Comparison of ENCODE assay signal across 9 mouse cellular contexts in genomic region chr10:99165751-99166282, GRCm38 (mm10). TPM values are rescaled to one million over a fixed set of nuclear protein-coding genes. Genes with fewer than 3 reads are reported as not detected.
DNase-seq lines count a peak whose midpoint lies in the region; ATAC-seq and TF ChIP-seq lines count a peak whose summit lies in the region.
"Had no signal": no experiment of that assay in that cellular context is flagged by ENCODE, and none has a peak within 500 bp of the region (broad histone marks: within the 10 kb centered on the region; RNA-seq: fewer than 3 reads in every experiment).

No protein-coding gene starts in this region.

- no peak for TF ChIP-seq CTCF in midbrain, postnatal 0 days (IDR thresholded peaks at IDR 0.05)

- no peaks in the 10 kb centered on the region for H3K27me3 ChIP-seq in midbrain, postnatal 0 days (ENCODE audit: insufficient read depth, low read length)
- H3K27me3 ChIP-seq in midbrain, embryonic 10.5 days (ENCODE audit: low read depth, poor library complexity, severe bottlenecking): no peaks in the 10 kb centered on the region
- H3K27me3 ChIP-seq in heart, embryonic 14.5 days (ENCODE audit: control insufficient read depth, insufficient read depth, low read length): no peaks in the 10 kb centered on the region
- no peaks in the 10 kb centered on the region for H3K27me3 ChIP-seq in splenic B cell, adult 2 months (ENCODE audit: control insufficient read depth, insufficient read depth, low read length, poor library complexity, severe bottlenecking)
- no peaks in the 10 kb centered on the region for H3K27me3 ChIP-seq in neural tube, embryonic 15.5 days (replicated peaks)
- H3K27me3 ChIP-seq: limb, embryonic 12.5 days had no signal

- H3K9ac ChIP-seq in midbrain, postnatal 0 days (replicated peaks; ENCODE audit: low read length, poor library complexity, severe bottlenecking): no peak overlapping the region
- H3K9ac ChIP-seq in heart, embryonic 14.5 days (ENCODE audit: low read length): no peak overlapping the region
- no peak overlapping the region for H3K9ac ChIP-seq in neural tube, embryonic 15.5 days (replicated peaks)
- H3K9ac ChIP-seq: limb, embryonic 12.5 days had no signal

- no peak overlapping the region for H3K4me3 ChIP-seq in midbrain, postnatal 0 days (ENCODE audit: low read depth, low read length)
- no peak overlapping the region for H3K4me3 ChIP-seq in midbrain, embryonic 10.5 days
- no peak overlapping the region for H3K4me3 ChIP-seq in heart, embryonic 14.5 days (ENCODE audit: control insufficient read depth in 1 of 2, insufficient read depth in 1 of 2, low read depth in 1 of 2, low read length in 2 of 2)
- no peak overlapping the region for H3K4me3 ChIP-seq in neural tube, embryonic 15.5 days (replicated peaks)
- H3K4me3 ChIP-seq: limb, embryonic 12.5 days had no signal

- no peaks in the 10 kb centered on the region for H3K9me3 ChIP-seq in midbrain, postnatal 0 days (ENCODE audit: low read length)
- H3K9me3 ChIP-seq in midbrain, embryonic 10.5 days (replicated peaks): no peaks in the 10 kb centered on the region
- H3K9me3 ChIP-seq in heart, embryonic 14.5 days (ENCODE audit: control insufficient read depth, low read length): no peaks in the 10 kb centered on the region
- H3K9me3 ChIP-seq in neural tube, embryonic 15.5 days (replicated peaks): no peaks in the 10 kb centered on the region
- H3K9me3 ChIP-seq: limb, embryonic 12.5 days had no signal

- ATAC-seq in midbrain, postnatal 0 days (ENCODE audit: low FRiP score): no peak
- no peak for ATAC-seq in heart, embryonic 14.5 days (ENCODE audit: insufficient number of reproducible peaks, insufficient read depth, low FRiP score, low read depth)
- ATAC-seq in neural tube, embryonic 15.5 days (ENCODE audit: low FRiP score): no peak

- H3K4me1 ChIP-seq in midbrain, postnatal 0 days (ENCODE audit: insufficient read depth, low read length): no peaks in the 10 kb centered on the region
- H3K4me1 ChIP-seq in midbrain, embryonic 10.5 days: peaks cover 15% of the 10 kb centered on the region
- H3K4me1 ChIP-seq in heart, embryonic 14.5 days (ENCODE audit: control insufficient read depth in 2 of 2, insufficient read depth in 2 of 2, low read length in 2 of 2): peaks cover 0 to 13% of the 10 kb centered on the region in 2 experiments; a peak in 2 of 4 replicates
- H3K4me1 ChIP-seq in neural tube, embryonic 15.5 days: no peaks in the 10 kb centered on the region

- peak; percentile 24 for DNase-seq in midbrain, postnatal 0 days (ENCODE audit: low spot score)
- DNase-seq in midbrain, embryonic 10.5 days (ENCODE audit: low spot score): no peak
- peak; percentile 48 to 68 for DNase-seq in kidney, postnatal 4 days
- peak; percentile 50 for DNase-seq in splenic B cell, adult 2 months (ENCODE audit: low read depth, low spot score)
- DNase-seq in adrenal gland, adult 8-10 months: no peak
- DNase-seq in cerebellum, postnatal 25 days: no peak

- whole genome bisulfite sequencing in midbrain, postnatal 0 days: 82% methylated on average over 7 of the region's 7 CpGs
- 85% methylated on average over 7 of the region's 7 CpGs for WGBS in midbrain, embryonic 10.5 days
- WGBS in heart, embryonic 14.5 days: 46% methylated on average over 7 of the region's 7 CpGs
- 71% methylated on average over 7 of the region's 7 CpGs for WGBS in neural tube, embryonic 15.5 days

- H3K4me2 ChIP-seq in midbrain, postnatal 0 days (ENCODE audit: low read depth, low read length, poor library complexity, severe bottlenecking): no peak overlapping the region
- no peak overlapping the region for H3K4me2 ChIP-seq in heart, embryonic 14.5 days (ENCODE audit: low read length)
- no peak overlapping the region for H3K4me2 ChIP-seq in neural tube, embryonic 15.5 days
- H3K4me2 ChIP-seq: limb, embryonic 12.5 days had no signal

- H3K27ac ChIP-seq in midbrain, postnatal 0 days (ENCODE audit: low read depth, low read length): no peak overlapping the region
- no peak overlapping the region; the same call in 1 of the 2 replicates for H3K27ac ChIP-seq in midbrain, embryonic 10.5 days (replicated peaks)
- peak overlapping the region; percentile 16 to 27; a peak in 3 of 4 replicates for H3K27ac ChIP-seq in heart, embryonic 14.5 days (replicated peaks in 1 of 2; ENCODE audit: control insufficient read depth in 1 of 2, insufficient read depth in 1 of 2, low read depth in 2 of 2, low read length in 2 of 2)
- H3K27ac ChIP-seq in neural tube, embryonic 15.5 days (replicated peaks): no peak overlapping the region
- H3K27ac ChIP-seq: limb, embryonic 12.5 days had no signal

- H3K36me3 ChIP-seq in midbrain, postnatal 0 days (ENCODE audit: insufficient read depth, low read length): peaks cover 4% of the 10 kb centered on the region; the same call in 1 of the 2 replicates
- H3K36me3 ChIP-seq in midbrain, embryonic 10.5 days: peaks cover 1% of the 10 kb centered on the region
- H3K36me3 ChIP-seq in heart, embryonic 14.5 days (ENCODE audit: control insufficient read depth, insufficient read depth, low read length): no peaks in the 10 kb centered on the region
- no peaks in the 10 kb centered on the region for H3K36me3 ChIP-seq in splenic B cell, adult 2 months (ENCODE audit: control insufficient read depth, insufficient read depth, low read length, poor library complexity, severe bottlenecking)
- H3K36me3 ChIP-seq in neural tube, embryonic 15.5 days: 0 out of 2 replicates have a peak, but pooled peaks cover 4% of the 10 kb centered on the region
- H3K36me3 ChIP-seq: limb, embryonic 12.5 days had no signal

RNA-seq across cellular contexts. Expression of gene Phxr2, which starts 39.7 kb away (rescaled TPM):
- not detected in 2 replicates for total RNA-seq in midbrain, postnatal 0 days (2014; rRNA removed)
- not detected in 2 replicates for polyA plus RNA-seq in midbrain, postnatal 0 days (2015; fragmentation: Nextera tagmentation; extraction: Ambion mirVana)
- polyA plus RNA-seq in midbrain, embryonic 10.5 days (2016; fragmentation: Nextera tagmentation; extraction: Ambion mirVana): 0.11 and 0.23 TPM in 2 replicates
- polyA plus RNA-seq in heart, embryonic 14.5 days (2014; fragmentation: Nextera tagmentation; extraction: Ambion mirVana): not detected in 2 replicates
- not detected in 2 replicates for polyA plus RNA-seq in neural tube, embryonic 15.5 days (2015; fragmentation: Nextera tagmentation; extraction: Ambion mirVana)
- total RNA-seq in adrenal gland, adult 8-10 months (2022): not detected

RNA-seq across cellular contexts. Expression of gene Galnt4, which starts 57.9 kb away (rescaled TPM):
- 4.1 and 4.7 TPM in 2 replicates for total RNA-seq in midbrain, postnatal 0 days (2014; rRNA removed)
- polyA plus RNA-seq in midbrain, postnatal 0 days (2015; fragmentation: Nextera tagmentation; extraction: Ambion mirVana): 2.4 and 2.5 TPM in 2 replicates
- 3.5 and 3.6 TPM in 2 replicates for polyA plus RNA-seq in midbrain, embryonic 10.5 days (2016; fragmentation: Nextera tagmentation; extraction: Ambion mirVana)
- polyA plus RNA-seq in heart, embryonic 14.5 days (2014; fragmentation: Nextera tagmentation; extraction: Ambion mirVana): 7.3 and 7.4 TPM in 2 replicates
- 2.7 and 4.2 TPM in 2 replicates for polyA plus RNA-seq in neural tube, embryonic 15.5 days (2015; fragmentation: Nextera tagmentation; extraction: Ambion mirVana)
- total RNA-seq in adrenal gland, adult 8-10 months (2022): 1 to 10 TPM; 7.0 to 7.6 (median 7.2) TPM

RNA-seq across cellular contexts. Expression of gene Poc1b, which starts 59.0 kb away (rescaled TPM):
- 11.0 and 12.9 TPM in 2 replicates for total RNA-seq in midbrain, postnatal 0 days (2014; rRNA removed)
- polyA plus RNA-seq in midbrain, postnatal 0 days (2015; fragmentation: Nextera tagmentation; extraction: Ambion mirVana): 8.2 and 8.9 TPM in 2 replicates
- 28.3 and 32.6 TPM in 2 replicates for polyA plus RNA-seq in midbrain, embryonic 10.5 days (2016; fragmentation: Nextera tagmentation; extraction: Ambion mirVana)
- 11.7 and 12.1 TPM in 2 replicates for polyA plus RNA-seq in heart, embryonic 14.5 days (2014; fragmentation: Nextera tagmentation; extraction: Ambion mirVana)
- 9.3 and 14.1 TPM in 2 replicates for polyA plus RNA-seq in neural tube, embryonic 15.5 days (2015; fragmentation: Nextera tagmentation; extraction: Ambion mirVana)
- 10 to 100 TPM; 12.4 to 23.8 (median 18.0) TPM for total RNA-seq in adrenal gland, adult 8-10 months (2022)

Comparison
In these comparisons a context has a peak if more than half of its experiments do, and no peak if none do; other contexts are left out.
1. DNase-seq: peak in midbrain, postnatal 0 days (single experiment), kidney, postnatal 4 days (2 of 2) and splenic B cell, adult 2 months (single experiment); none in midbrain, embryonic 10.5 days (single experiment), adrenal gland, adult 8-10 months (single experiment) and cerebellum, postnatal 25 days (0 of 2).
2. H3K27ac ChIP-seq: peak in heart, embryonic 14.5 days (2 of 2); none in midbrain, postnatal 0 days (single experiment), midbrain, embryonic 10.5 days (single experiment) and neural tube, embryonic 15.5 days (single experiment).